Mouse (Mus musculus): ENCODE results near the gene Tyrobp. TPM values are rescaled to one million over a fixed set of nuclear protein-coding genes. Genes with fewer than 3 reads are reported as not detected.

Gene Tyrobp
- polyA plus RNA-seq, 1 experiment from 2014 or later = 56.5 TPM

- Histone ChIP-seq H3K4me2 (replicated peaks; ENCODE audit: low read depth, low read length) (peak overlapping the region; percentile 32), H3K27ac (ENCODE audit: low read length) (no peak overlapping the region)
- ATAC-seq (ENCODE audit: insufficient number of reproducible peaks, insufficient read depth, low FRiP score, low read depth) = no peak
These were observed 43.5 kb downstream of the Tyrobp start for GRCm38 (mm10) chr7:30456911-30457628.

GRCm38 (mm10) chr7:30457629-30458330 lies 44.2 kb downstream of the Tyrobp start, which contains the start of the genes Kirrel2 and Nphs1:
TSS of gene Kirrel2 (minus strand) at chr7:30457690.
TSS of gene Nphs1 (plus strand) at chr7:30458315.
- Histone ChIP-seq H3K27ac (ENCODE audit: low read length) (no peak within 1 kb of the TSS; the same call in 1 of the 2 replicates), H3K9ac (replicated peaks; ENCODE audit: low read depth, low read length) (no peak within 1 kb of the TSS), H3K27me3 (ENCODE audit: control insufficient read depth, insufficient read depth, low read length) (peaks cover 82% of the 10 kb centered on the region), H3K9me3 (ENCODE audit: control insufficient read depth, low read depth, low read length) (no peaks in the 10 kb centered on the region), H3K4me3 (ENCODE audit: low read depth, low read length) (peak within 1 kb of the TSS; percentile 17), H3K4me2 (replicated peaks; ENCODE audit: low read depth, low read length) (peak within 1 kb of the TSS; percentile 32), H3K4me1 (ENCODE audit: control insufficient read depth, insufficient read depth, low read length) (peaks cover 15% of the 10 kb centered on the region; the same call in 1 of the 2 replicates), H3K36me3 (ENCODE audit: control insufficient read depth, insufficient read depth, low read length) (no peaks in the 10 kb centered on the region)
- 3% methylated on average over 16 of the region's 16 CpGs for WGBS
- peak; percentile 57; the same call in 1 of the 2 replicates for ATAC-seq (ENCODE audit: insufficient number of reproducible peaks, insufficient read depth, low FRiP score, low read depth)

More at GRCm38 (mm10) chr7:30456911-30457628, 43.5 kb downstream of the Tyrobp start:
- H3K27me3 ChIP-seq (ENCODE audit: control insufficient read depth, insufficient read depth, low read length) = peaks cover 78% of the 10 kb centered on the region
- under 1% methylated on average over 31 of the region's 31 CpGs for WGBS
- peak overlapping the region; percentile 17 for H3K4me3 ChIP-seq (ENCODE audit: low read depth, low read length)
- no peaks in the 10 kb centered on the region for H3K9me3 ChIP-seq (ENCODE audit: control insufficient read depth, low read depth, low read length)
- no peak overlapping the region for H3K9ac ChIP-seq (replicated peaks; ENCODE audit: low read depth, low read length)
- no peaks in the 10 kb centered on the region for H3K36me3 ChIP-seq (ENCODE audit: control insufficient read depth, insufficient read depth, low read length)
- H3K4me1 ChIP-seq (ENCODE audit: control insufficient read depth, insufficient read depth, low read length) = peaks cover 15% of the 10 kb centered on the region; the same call in 1 of the 2 replicates

GRCm38 (mm10) chr7:30459484-30459883 lies 45.9 kb downstream of the Tyrobp start:
- no peak overlapping the region for H3K27ac ChIP-seq (ENCODE audit: low read length)
- H3K4me3 ChIP-seq (ENCODE audit: low read depth, low read length) = no peak overlapping the region
- peaks cover 76% of the 10 kb centered on the region for H3K27me3 ChIP-seq (ENCODE audit: control insufficient read depth, insufficient read depth, low read length)
- WGBS = 43% methylated on average over 6 of the region's 6 CpGs
- H3K36me3 ChIP-seq (ENCODE audit: control insufficient read depth, insufficient read depth, low read length) = no peaks in the 10 kb centered on the region
- H3K4me1 ChIP-seq (ENCODE audit: control insufficient read depth, insufficient read depth, low read length) = peaks cover 15% of the 10 kb centered on the region; the same call in 1 of the 2 replicates
- no peaks in the 10 kb centered on the region for H3K9me3 ChIP-seq (ENCODE audit: control insufficient read depth, low read depth, low read length)
- no peak overlapping the region for H3K4me2 ChIP-seq (replicated peaks; ENCODE audit: low read depth, low read length)
- H3K9ac ChIP-seq (replicated peaks; ENCODE audit: low read depth, low read length) = no peak overlapping the region
- ATAC-seq (ENCODE audit: insufficient number of reproducible peaks, insufficient read depth, low FRiP score, low read depth) = no peak

GRCm38 (mm10) chr7:30463568-30463967 lies 50.0 kb downstream of the Tyrobp start:
- no peaks in the 10 kb centered on the region for H3K36me3 ChIP-seq (ENCODE audit: control insufficient read depth, insufficient read depth, low read length)
- H3K27ac ChIP-seq (ENCODE audit: low read length) = no peak overlapping the region
- WGBS = 35% methylated on average over 7 of the region's 7 CpGs
- H3K27me3 ChIP-seq (ENCODE audit: control insufficient read depth, insufficient read depth, low read length) = peaks cover 63% of the 10 kb centered on the region
- no peaks in the 10 kb centered on the region for H3K9me3 ChIP-seq (ENCODE audit: control insufficient read depth, low read depth, low read length)
- ATAC-seq (ENCODE audit: insufficient number of reproducible peaks, insufficient read depth, low FRiP score, low read depth) = no peak
- H3K9ac ChIP-seq (replicated peaks; ENCODE audit: low read depth, low read length) = no peak overlapping the region
- H3K4me2 ChIP-seq (replicated peaks; ENCODE audit: low read depth, low read length) = no peak overlapping the region
- 0 out of 2 replicates have a peak, but pooled peaks cover 4% of the 10 kb centered on the region for H3K4me1 ChIP-seq (ENCODE audit: control insufficient read depth, insufficient read depth, low read length)
- no peak overlapping the region for H3K4me3 ChIP-seq (ENCODE audit: low read depth, low read length)

GRCm38 (mm10) chr7:30463996-30464395 lies 50.4 kb downstream of the Tyrobp start:
- Histone ChIP-seq H3K9me3 (ENCODE audit: control insufficient read depth, low read depth, low read length) (no peaks in the 10 kb centered on the region), H3K4me1 (ENCODE audit: control insufficient read depth, insufficient read depth, low read length) (0 out of 2 replicates have a peak, but pooled peaks cover 4% of the 10 kb centered on the region), H3K4me3 (ENCODE audit: low read depth, low read length) (no peak overlapping the region), H3K27me3 (ENCODE audit: control insufficient read depth, insufficient read depth, low read length) (peaks cover 59% of the 10 kb centered on the region), H3K9ac (replicated peaks; ENCODE audit: low read depth, low read length) (no peak overlapping the region), H3K36me3 (ENCODE audit: control insufficient read depth, insufficient read depth, low read length) (no peaks in the 10 kb centered on the region), H3K4me2 (replicated peaks; ENCODE audit: low read depth, low read length) (no peak overlapping the region), H3K27ac (ENCODE audit: low read length) (no peak overlapping the region)
- no peak for ATAC-seq (ENCODE audit: insufficient number of reproducible peaks, insufficient read depth, low FRiP score, low read depth)
- 23% methylated on average over 4 of the region's 4 CpGs for WGBS

- Histone ChIP-seq H3K9me3 (ENCODE audit: control insufficient read depth, low read depth, low read length) (no peaks in the 10 kb centered on the region), H3K4me1 (ENCODE audit: control insufficient read depth, insufficient read depth, low read length) (0 out of 2 replicates have a peak, but pooled peaks cover 4% of the 10 kb centered on the region), H3K27ac (ENCODE audit: low read length) (no peak overlapping the region), H3K9ac (replicated peaks; ENCODE audit: low read depth, low read length) (no peak overlapping the region), H3K36me3 (ENCODE audit: control insufficient read depth, insufficient read depth, low read length) (no peaks in the 10 kb centered on the region), H3K4me3 (ENCODE audit: low read depth, low read length) (no peak overlapping the region), H3K4me2 (replicated peaks; ENCODE audit: low read depth, low read length) (no peak overlapping the region), H3K27me3 (ENCODE audit: control insufficient read depth, insufficient read depth, low read length) (peaks cover 52% of the 10 kb centered on the region)
- ATAC-seq (ENCODE audit: insufficient number of reproducible peaks, insufficient read depth, low FRiP score, low read depth) = no peak
- 14% methylated on average over 6 of the region's 6 CpGs for WGBS
These were observed 51.3 kb downstream of the Tyrobp start for GRCm38 (mm10) chr7:30464816-30465300.

Other genes with a start within 250 kb of the Tyrobp start
- 19.6 and 22.3 TPM in 2 replicates for gene Zfp146, start 244.0 kb upstream of the Tyrobp start, polyA plus RNA-seq (2014; fragmentation: Nextera tagmentation; extraction: Ambion mirVana)
- 5.7 and 8.2 TPM in 2 replicates for gene Cox7a1, start 229.6 kb upstream of the Tyrobp start, polyA plus RNA-seq (2014; fragmentation: Nextera tagmentation; extraction: Ambion mirVana)
- gene Capns1, start 214.9 kb upstream of the Tyrobp start, polyA plus RNA-seq (2014; fragmentation: Nextera tagmentation; extraction: Ambion mirVana) = 95.8 and 99.8 TPM in 2 replicates
- 143 and 177 TPM in 2 replicates for gene Polr2i, start 181.8 kb upstream of the Tyrobp start, polyA plus RNA-seq (2014; fragmentation: Nextera tagmentation; extraction: Ambion mirVana)
- 148 and 150 TPM in 2 replicates for gene Tbcb, start 181.5 kb upstream of the Tyrobp start, polyA plus RNA-seq (2014; fragmentation: Nextera tagmentation; extraction: Ambion mirVana)
- not detected in 2 replicates for gene Ovol3, start 178.0 kb upstream of the Tyrobp start, polyA plus RNA-seq (2014; fragmentation: Nextera tagmentation; extraction: Ambion mirVana)
- gene Thap8, start 133.7 kb upstream of the Tyrobp start, polyA plus RNA-seq (2014; fragmentation: Nextera tagmentation; extraction: Ambion mirVana) = 0.25 and 0.34 TPM in 2 replicates
- gene Wdr62, start 133.3 kb upstream of the Tyrobp start, polyA plus RNA-seq (2014; fragmentation: Nextera tagmentation; extraction: Ambion mirVana) = 7.9 and 9.8 TPM in 2 replicates
- gene Clip3, start 122.0 kb upstream of the Tyrobp start, polyA plus RNA-seq (2014; fragmentation: Nextera tagmentation; extraction: Ambion mirVana) = 52.8 and 53.9 TPM in 2 replicates
- gene Alkbh6, start 105.0 kb upstream of the Tyrobp start, polyA plus RNA-seq (2014; fragmentation: Nextera tagmentation; extraction: Ambion mirVana) = 70.1 and 76.2 TPM in 2 replicates
- gene Syne4, start 99.0 kb upstream of the Tyrobp start, polyA plus RNA-seq (2014; fragmentation: Nextera tagmentation; extraction: Ambion mirVana) = 49.0 and 53.2 TPM in 2 replicates
- not detected in 2 replicates for gene E130208F15Rik, start 92.0 kb upstream of the Tyrobp start, polyA plus RNA-seq (2014; fragmentation: Nextera tagmentation; extraction: Ambion mirVana)
- 14.4 and 17.0 TPM in 2 replicates for gene Sdhaf1, start 89.9 kb upstream of the Tyrobp start, polyA plus RNA-seq (2014; fragmentation: Nextera tagmentation; extraction: Ambion mirVana)
- gene Lrfn3, start 51.0 kb upstream of the Tyrobp start, polyA plus RNA-seq (2014; fragmentation: Nextera tagmentation; extraction: Ambion mirVana) = 5.2 and 6.7 TPM in 2 replicates
- gene Hcst, start 6.1 kb downstream of the Tyrobp start, polyA plus RNA-seq (2014; fragmentation: Nextera tagmentation; extraction: Ambion mirVana) = 1.1 TPM in 1 of 2 replicates, not detected in the other
- gene Nfkbid, start 8.0 kb downstream of the Tyrobp start, polyA plus RNA-seq (2014; fragmentation: Nextera tagmentation; extraction: Ambion mirVana) = 2.0 and 2.7 TPM in 2 replicates
- gene Aplp1, start 31.8 kb downstream of the Tyrobp start, polyA plus RNA-seq (2014; fragmentation: Nextera tagmentation; extraction: Ambion mirVana) = 37.4 and 39.0 TPM in 2 replicates
- gene Kirrel2, start 43.9 kb downstream of the Tyrobp start, polyA plus RNA-seq (2014; fragmentation: Nextera tagmentation; extraction: Ambion mirVana) = 0.45 and 1.2 TPM in 2 replicates
- gene Nphs1, start 44.6 kb downstream of the Tyrobp start, polyA plus RNA-seq (2014; fragmentation: Nextera tagmentation; extraction: Ambion mirVana) = 0.70 TPM in 1 of 2 replicates, not detected in the other
- gene Prodh2, start 79.9 kb downstream of the Tyrobp start, polyA plus RNA-seq (2014; fragmentation: Nextera tagmentation; extraction: Ambion mirVana) = not detected in 2 replicates
- gene Arhgap33, start 121.3 kb downstream of the Tyrobp start, polyA plus RNA-seq (2014; fragmentation: Nextera tagmentation; extraction: Ambion mirVana) = 13.2 and 13.4 TPM in 2 replicates
- gene Hspb6, start 138.4 kb downstream of the Tyrobp start, polyA plus RNA-seq (2014; fragmentation: Nextera tagmentation; extraction: Ambion mirVana) = 47.3 and 49.0 TPM in 2 replicates
- 18.7 and 22.8 TPM in 2 replicates for gene Proser3, start 138.5 kb downstream of the Tyrobp start, polyA plus RNA-seq (2014; fragmentation: Nextera tagmentation; extraction: Ambion mirVana)
- gene Lin37, start 146.1 kb downstream of the Tyrobp start, polyA plus RNA-seq (2014; fragmentation: Nextera tagmentation; extraction: Ambion mirVana) = 40.8 and 43.7 TPM in 2 replicates
- gene U2af1l4, start 149.5 kb downstream of the Tyrobp start, polyA plus RNA-seq (2014; fragmentation: Nextera tagmentation; extraction: Ambion mirVana) = 95.9 and 96.6 TPM in 2 replicates
- 7.1 and 10.0 TPM in 2 replicates for gene Gm49396, start 149.6 kb downstream of the Tyrobp start, polyA plus RNA-seq (2014; fragmentation: Nextera tagmentation; extraction: Ambion mirVana)
- 113 and 117 TPM in 2 replicates for gene Psenen, start 149.9 kb downstream of the Tyrobp start, polyA plus RNA-seq (2014; fragmentation: Nextera tagmentation; extraction: Ambion mirVana)
- gene Igflr1, start 151.7 kb downstream of the Tyrobp start, polyA plus RNA-seq (2014; fragmentation: Nextera tagmentation; extraction: Ambion mirVana) = 1.3 and 2.6 TPM in 2 replicates
- 13.2 and 14.2 TPM in 2 replicates for gene Kmt2b, start 175.0 kb downstream of the Tyrobp start, polyA plus RNA-seq (2014; fragmentation: Nextera tagmentation; extraction: Ambion mirVana)
- 0.27 and 0.43 TPM in 2 replicates for gene Zbtb32, start 185.1 kb downstream of the Tyrobp start, polyA plus RNA-seq (2014; fragmentation: Nextera tagmentation; extraction: Ambion mirVana)
- gene Upk1a, start 199.1 kb downstream of the Tyrobp start, polyA plus RNA-seq (2014; fragmentation: Nextera tagmentation; extraction: Ambion mirVana) = 6.6 and 7.7 TPM in 2 replicates
- 976 and 1,066 TPM in 2 replicates for gene Cox6b1, start 212.4 kb downstream of the Tyrobp start, polyA plus RNA-seq (2014; fragmentation: Nextera tagmentation; extraction: Ambion mirVana)
- not detected in 2 replicates for gene Etv2, start 222.1 kb downstream of the Tyrobp start, polyA plus RNA-seq (2014; fragmentation: Nextera tagmentation; extraction: Ambion mirVana)
- 85.7 and 96.8 TPM in 2 replicates for gene Rbm42, start 236.6 kb downstream of the Tyrobp start, polyA plus RNA-seq (2014; fragmentation: Nextera tagmentation; extraction: Ambion mirVana)